ENCODE assay signal across 22 mouse cellular contexts in the genomic region with DNA sequence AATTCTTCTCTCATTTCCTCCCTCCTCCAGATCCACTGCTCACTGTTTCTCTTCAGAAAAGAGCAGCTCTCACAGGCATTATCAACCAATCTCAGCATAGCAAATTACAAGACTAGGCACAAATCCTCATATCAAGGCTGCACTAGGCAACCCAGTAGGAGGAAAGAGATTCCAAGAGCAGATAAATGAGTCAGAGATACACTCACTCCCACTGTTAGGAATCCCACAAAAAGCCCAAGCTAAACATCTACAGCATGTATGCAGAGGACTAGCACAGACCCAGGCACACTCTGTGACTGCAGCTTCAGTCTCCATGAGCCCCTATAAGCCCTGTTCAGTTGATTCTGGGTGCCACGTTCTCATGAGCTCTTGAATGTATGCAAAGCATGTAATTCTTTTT.
"Had no signal": no experiment of that assay in that cellular context is flagged by ENCODE, and none has a peak within 500 bp of the region (broad histone marks: within the 10 kb centered on the region; RNA-seq: fewer than 3 reads in every experiment).

No protein-coding gene starts in this region.

- ATAC-seq: hindbrain, embryonic 16.5 days; hindbrain, postnatal 0 days; inflammation-experienced regulatory T-cells, adult 6 months; intestine, embryonic 15.5 days; intestine, embryonic 16.5 days; intestine, postnatal 0 days had no signal

- DNase-seq: heart, postnatal 10 days; heart, postnatal 14 days; heart, postnatal 36 days; heart, postnatal 4 days; kidney, adult 11 months; kidney, adult 18-20 months; kidney, adult 2 months; kidney, adult 8-10 months; kidney, adult 9 months; kidney, postnatal 10 days; kidney, postnatal 14 days; kidney, postnatal 25 days; kidney, postnatal 36 days; kidney, postnatal 4 days; layer of hippocampus, adult 9-11 months; layer of hippocampus, postnatal 36 days had no signal
